Mouse (Mus musculus) kidney, postnatal 36 days (tissue): ENCODE measurements around the gene Fbxw22.
"Not testable (repeated sequence)": the region's sequence is repeated elsewhere in the genome, so short reads cannot be mapped to it uniquely, and the experiment has no call there.

Source experiments
- DNase-seq, 2 experiments: peaks; one replicate each; pipeline ENCODE4 v3.0.0; 2021 to 2022; ENCODE audit warnings: mixed read lengths in 2 of 2

Gene Fbxw22

DNA sequence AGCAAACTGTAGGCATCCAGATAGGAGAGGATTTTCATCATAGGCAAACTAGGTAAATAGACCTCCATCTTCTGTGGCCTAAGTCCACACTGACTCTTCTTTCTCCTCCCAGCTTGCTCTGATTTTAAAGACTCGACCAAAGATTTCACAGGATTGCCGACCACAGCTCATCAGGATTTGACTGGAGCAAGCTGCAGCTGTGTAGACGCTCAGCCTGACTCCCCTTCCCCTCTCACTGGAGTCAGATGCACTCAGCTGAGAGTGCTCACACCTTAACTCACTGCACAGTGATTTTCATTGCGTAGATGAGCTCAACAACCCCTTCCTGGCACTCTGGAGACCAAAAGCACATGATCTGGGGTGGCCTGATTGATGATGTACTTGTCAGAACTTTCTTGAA lies at the start of gene Fbxw22:
TSS of gene Fbxw22 (minus strand) at position 101 of the 400 bp plus-strand sequence.
- DNase-seq = not testable (repeated sequence)

- DNase-seq = no peak
These were observed 44.9 kb upstream of the Fbxw22 start, which contains the start of gene Fbxw16 for GRCm38 (mm10) chr9:109449040-109449439. TSS of gene Fbxw16 (minus strand) at chr9:109449140.

DNA sequence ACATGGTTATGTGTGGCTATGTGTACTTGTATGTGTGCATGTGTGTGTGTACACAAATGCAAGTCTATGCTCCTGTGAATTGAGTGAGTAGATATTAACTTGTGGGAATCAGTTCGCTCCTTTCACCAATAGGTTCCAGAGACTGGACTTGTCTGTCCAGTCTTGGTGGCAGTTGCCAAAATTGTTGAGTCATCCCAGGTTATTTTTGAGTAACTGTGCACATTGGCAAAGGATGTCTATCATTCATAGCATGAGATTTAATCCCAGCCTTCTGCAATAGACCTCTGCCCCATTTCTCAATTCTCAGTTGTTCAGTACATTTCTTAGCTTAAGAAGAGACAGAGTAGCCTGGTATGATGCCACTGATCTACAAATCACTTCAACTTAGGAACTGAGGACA lies 28.9 kb upstream of the Fbxw22 start:
- DNase-seq = no peak

DNA sequence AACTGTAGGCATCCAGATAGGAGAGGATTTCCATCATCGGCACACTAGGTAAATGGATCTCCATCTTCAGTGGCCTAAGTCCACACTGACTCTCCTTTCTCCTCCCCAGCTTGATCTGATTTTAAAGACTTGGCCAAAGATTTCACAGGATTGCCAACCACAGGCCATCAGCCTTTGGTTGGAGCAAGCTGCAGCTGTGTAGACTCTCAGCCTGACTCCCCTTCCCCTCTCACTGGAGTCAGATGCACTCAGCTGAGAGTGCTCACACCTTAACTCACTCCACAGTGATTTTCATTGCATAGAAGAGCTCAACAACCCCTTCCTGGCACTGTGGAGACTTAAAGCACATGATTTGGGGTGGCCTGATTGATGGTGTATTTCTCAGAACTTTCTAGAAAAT lies 64.5 kb downstream of the Fbxw22 start, which contains the start of gene Fbxw28:
TSS of gene Fbxw28 (minus strand) at position 101 of the 400 bp plus-strand sequence.
- not testable (repeated sequence) for DNase-seq
